Mouse (Mus musculus) thymus, adult 2 months (tissue): ENCODE data around the gene Rptor. TPM values are rescaled to one million over a fixed set of nuclear protein-coding genes. Genes with fewer than 3 reads are reported as not detected.

Experiments used
- DNase-seq: peaks from one replicate; pipeline ENCODE4 v3.0.0; 2021
- H3K27ac ChIP-seq: fragments of 200-500 bp; 2 replicates; pipeline ENCODE4 v1.5.1; 2012; ENCODE audit warnings: low read length, control low read depth; ENCODE audit not compliant: control insufficient read depth, insufficient read depth
- H3K27me3 ChIP-seq: fragments of 200-500 bp; 2 replicates; pipeline ENCODE4 v1.6.1; 2012; ENCODE audit warnings: mild to moderate bottlenecking, low read length, moderate library complexity, mixed read lengths; ENCODE audit not compliant: control insufficient read depth, insufficient read depth
- H3K36me3 ChIP-seq: fragments of 200-500 bp; 2 replicates; pipeline ENCODE4 v1.6.1; 2012; ENCODE audit warnings: mild to moderate bottlenecking, low read length, moderate library complexity; ENCODE audit not compliant: control insufficient read depth, insufficient read depth
- H3K4me1 ChIP-seq: fragments of 200-500 bp; replicated peaks from 2 replicates; pipeline ENCODE4 v1.6.1; 2012; ENCODE audit warnings: low read length; ENCODE audit not compliant: control insufficient read depth, insufficient read depth
- H3K4me3 ChIP-seq: fragments of 200-500 bp; 2 replicates; pipeline ENCODE4 v1.5.1; 2012; ENCODE audit warnings: mild to moderate bottlenecking, low read length, control low read depth, moderate library complexity; ENCODE audit not compliant: control insufficient read depth, insufficient read depth
- CTCF ChIP-seq: fragments of 200-500 bp; IDR thresholded peaks from 2 replicates; pipeline ENCODE4 v1.5.1; 2012; ENCODE audit warnings: mild to moderate bottlenecking, control low read depth, low read length, moderate library complexity, borderline replicate concordance; ENCODE audit not compliant: control insufficient read depth, poor library complexity, insufficient read depth; ENCODE audit errors: extremely low read depth
- POLR2A ChIP-seq: fragments of 200-500 bp; IDR thresholded peaks from 2 replicates; pipeline ENCODE4 v1.6.1; 2012; ENCODE audit warnings: mild to moderate bottlenecking, low read length, control low read depth, moderate library complexity; ENCODE audit not compliant: control insufficient read depth, poor library complexity, insufficient read depth; ENCODE audit errors: extremely low read depth
- WGBS: fragments of 180-500 bp; shearing (Covaris S2); methylation state at CpG from one replicate; pipeline ENCODE4 v1.1.7; 2018; 5-methylcytosine and 5-hydroxymethylcytosine counted together
- polyA plus RNA-seq: library from polyadenylated mRNA; depleted of rRNA; stranded (reverse); fragments of >200 nt; gene quantifications from 2 replicates; pipeline ENCODE4 v1.2.3, GENCODE M21; 2012

Gene Rptor
- polyA plus RNA-seq, 1 experiment, result 58.7 TPM

- H3K27me3 ChIP-seq, result no peaks in the 10 kb centered on the region
- 89% methylated on average over 7 of the region's 7 CpGs for WGBS
- TF ChIP-seq CTCF (no peak), POLR2A (no peak)
- H3K4me3 ChIP-seq, result no peak overlapping the region
- H3K4me1 ChIP-seq, result peaks cover 23% of the 10 kb centered on the region
- no peaks in the 10 kb centered on the region for H3K36me3 ChIP-seq
- H3K27ac ChIP-seq, result no peak overlapping the region
- no peak for DNase-seq
These were observed 204.8 kb downstream of the Rptor start for GRCm38 (mm10) chr11:119807431-119808031.

GRCm38 (mm10) chr11:119808647-119809280, 206.1 kb downstream of the Rptor start:
- peaks cover 13% of the 10 kb centered on the region for H3K4me1 ChIP-seq

GRCm38 (mm10) chr11:119809309-119809708, 206.6 kb downstream of the Rptor start:
- Histone ChIP-seq H3K27ac (no peak overlapping the region), H3K4me3 (no peak overlapping the region), H3K4me1 (peaks cover 12% of the 10 kb centered on the region), H3K36me3 (no peaks in the 10 kb centered on the region), H3K27me3 (no peaks in the 10 kb centered on the region)
- TF ChIP-seq POLR2A (no peak), CTCF (no peak)
- no peak for DNase-seq
- WGBS, result 96% methylated on average over 5 of the region's 5 CpGs

More at GRCm38 (mm10) chr11:119808647-119809280, 206.1 kb downstream of the Rptor start:
- H3K27me3 ChIP-seq, result no peaks in the 10 kb centered on the region
- TF ChIP-seq CTCF, result no peak
- no peak for TF ChIP-seq POLR2A
- no peaks in the 10 kb centered on the region for H3K36me3 ChIP-seq
- H3K4me3 ChIP-seq, result no peak overlapping the region
- no peak for DNase-seq
- no peak overlapping the region for H3K27ac ChIP-seq
- WGBS, result 97% methylated on average over 10 of the region's 10 CpGs

- H3K27ac ChIP-seq, result no peak overlapping the region
- TF ChIP-seq POLR2A (no peak), CTCF (no peak)
- no peaks in the 10 kb centered on the region for H3K27me3 ChIP-seq
- H3K36me3 ChIP-seq, result no peaks in the 10 kb centered on the region
- no peak overlapping the region for H3K4me3 ChIP-seq
- H3K4me1 ChIP-seq, result peaks cover 12% of the 10 kb centered on the region
- WGBS, result 70% methylated on average over 8 of the region's 8 CpGs
- DNase-seq, result no peak
These were observed 208.3 kb downstream of the Rptor start for GRCm38 (mm10) chr11:119811022-119811421.

GRCm38 (mm10) chr11:119811598-119811997, 208.9 kb downstream of the Rptor start:
- Histone ChIP-seq H3K27ac (no peak overlapping the region), H3K4me1 (peaks cover 13% of the 10 kb centered on the region), H3K27me3 (no peaks in the 10 kb centered on the region), H3K36me3 (no peaks in the 10 kb centered on the region), H3K4me3 (no peak overlapping the region)
- 68% methylated on average over 1 of the region's 1 CpGs for WGBS
- TF ChIP-seq CTCF, result no peak
- TF ChIP-seq POLR2A, result no peak
- no peak for DNase-seq

- DNase-seq, result no peak
- Histone ChIP-seq H3K36me3 (no peaks in the 10 kb centered on the region), H3K4me3 (no peak overlapping the region), H3K4me1 (peaks cover 16% of the 10 kb centered on the region), H3K27me3 (no peaks in the 10 kb centered on the region), H3K27ac (no peak overlapping the region)
- 96% methylated on average over 4 of the region's 4 CpGs for WGBS
- TF ChIP-seq POLR2A, result no peak
- no peak for TF ChIP-seq CTCF
These were observed 209.4 kb downstream of the Rptor start for GRCm38 (mm10) chr11:119812093-119812492.

- Histone ChIP-seq H3K4me1 (peaks cover 16% of the 10 kb centered on the region), H3K36me3 (no peaks in the 10 kb centered on the region), H3K27me3 (no peaks in the 10 kb centered on the region), H3K4me3 (no peak overlapping the region), H3K27ac (no peak overlapping the region)
- DNase-seq, result no peak
- TF ChIP-seq POLR2A (no peak), CTCF (no peak)
- WGBS, result 89% methylated on average over 7 of the region's 7 CpGs
These were observed 211.4 kb downstream of the Rptor start for GRCm38 (mm10) chr11:119814035-119814558.
